Mouse (Mus musculus) left cerebral cortex, postnatal 4 days (tissue): ENCODE measurements at regions not wholly inside any gene's neighbourhood (a gene's known extent, or its start where the extent isn't known, plus 50 kb on each side); places are given as distances from the start of the nearest gene placed in this dataset.

Experiments used
- DNase-seq: peaks from one replicate; pipeline ENCODE4 v3.0.0-alpha.2; 2022
- intact Hi-C: fragments of 180-260 bp; cut with DNase I; formaldehyde crosslinking; loops from one replicate; pipeline ENCODE4 v1.15.1; 2025

- DNase-seq: peak; percentile 17
- intact Hi-C loops: no loop called here
Observed at GRCm38 (mm10) chr8:25463532-25463931, 639.4 kb upstream of the Adam5 start.

DNA sequence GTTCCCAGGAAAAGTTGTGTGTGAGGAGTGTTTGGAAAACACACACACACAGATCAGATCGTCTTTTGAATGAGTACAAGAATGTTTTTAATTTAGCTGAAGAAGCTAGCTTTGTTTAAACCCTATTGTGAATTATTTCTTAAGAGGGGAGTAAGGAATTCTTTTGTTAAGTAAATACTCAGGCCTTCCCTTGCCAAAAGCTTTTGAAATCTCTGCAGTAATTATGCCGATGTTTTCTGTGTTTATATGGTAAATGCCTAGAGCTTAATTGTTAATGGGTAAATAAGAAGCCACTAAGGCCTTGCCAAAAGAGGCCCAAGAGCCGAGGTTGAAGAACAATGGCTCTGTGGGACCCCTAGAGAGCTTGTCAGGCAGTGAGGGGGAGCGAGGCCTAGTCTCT lies 638.3 kb upstream of the Adam5 start:
- no peak for DNase-seq
- intact Hi-C loops: no loop called here

DNA sequence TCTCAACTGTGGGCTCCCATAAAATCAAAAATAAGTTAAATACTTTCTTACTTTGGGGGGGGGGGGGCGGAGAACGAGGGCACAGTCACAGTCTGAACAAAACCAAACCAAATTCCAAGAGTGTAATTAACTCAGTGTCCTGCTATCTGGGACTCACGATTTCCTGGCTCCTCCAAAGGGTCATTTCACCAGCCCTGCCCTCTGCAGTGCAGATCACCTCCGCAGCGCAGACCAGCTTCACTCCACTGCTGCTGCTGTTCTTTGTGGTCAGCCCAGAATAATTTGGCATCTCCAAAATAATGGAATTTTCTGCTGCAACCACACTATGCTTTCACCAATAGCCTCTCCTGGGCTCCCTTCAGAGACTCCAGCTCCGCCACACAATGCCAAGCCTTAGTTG lies 631.5 kb upstream of the Adam5 start:
- DNase-seq: no peak
- intact Hi-C loops: no loop called here

- intact Hi-C loops: no loop called here
- no peak for DNase-seq
Observed at GRCm38 (mm10) chr8:25454972-25455371, 630.8 kb upstream of the Adam5 start.

DNA sequence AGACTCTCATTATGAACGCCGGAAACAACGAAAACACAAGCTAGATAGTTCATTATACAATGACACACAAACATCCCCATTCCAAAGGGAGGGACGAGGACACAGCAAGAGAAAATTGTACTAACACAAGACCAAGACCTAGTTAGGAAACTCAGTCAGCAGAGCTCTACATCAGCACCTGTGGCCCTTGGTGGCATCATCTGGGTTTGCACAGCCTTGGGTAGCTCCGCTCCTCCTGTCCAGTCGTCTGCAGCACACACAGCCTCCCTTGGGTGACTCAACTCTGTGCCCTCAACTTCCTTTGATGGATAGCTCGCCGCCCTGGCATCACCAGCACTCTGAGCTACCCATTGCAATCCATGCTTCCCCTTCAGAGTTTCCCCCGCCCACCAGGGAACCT lies 629.7 kb upstream of the Adam5 start:
- DNase-seq: no peak
- intact Hi-C loops: no loop called here

- DNase-seq: no peak
Observed at GRCm38 (mm10) chr8:25450544-25450943, 626.4 kb upstream of the Adam5 start.

GRCm38 (mm10) chr8:25449590-25449989 lies 625.4 kb upstream of the Adam5 start:
- intact Hi-C loops: no loop called here
- DNase-seq: no peak

More at GRCm38 (mm10) chr8:25450544-25450943, 626.4 kb upstream of the Adam5 start:
- intact Hi-C loops: no loop called here

DNA sequence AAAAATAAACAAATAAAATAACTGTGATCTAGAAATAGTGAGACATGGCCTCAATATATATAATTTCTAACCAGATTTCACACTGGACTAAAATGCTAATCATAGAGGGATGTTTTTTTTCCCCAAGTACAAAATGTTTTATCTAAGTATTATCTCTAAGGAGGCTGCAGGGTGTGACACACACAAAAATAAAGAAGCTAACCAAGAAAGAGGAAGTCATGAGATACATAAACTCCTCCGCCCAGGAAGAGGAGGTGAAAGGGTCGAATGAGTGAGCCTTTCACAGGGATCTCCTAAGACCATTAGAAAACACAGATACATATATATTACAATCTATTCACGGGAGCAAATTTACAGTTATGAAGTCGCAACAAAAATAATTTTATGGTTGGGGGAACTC lies 623.7 kb upstream of the Adam5 start:
- intact Hi-C loops: no loop called here
- DNase-seq: no peak

- intact Hi-C loops: no loop called here
Observed at GRCm38 (mm10) chr8:25445968-25446367, 621.8 kb upstream of the Adam5 start.

DNA sequence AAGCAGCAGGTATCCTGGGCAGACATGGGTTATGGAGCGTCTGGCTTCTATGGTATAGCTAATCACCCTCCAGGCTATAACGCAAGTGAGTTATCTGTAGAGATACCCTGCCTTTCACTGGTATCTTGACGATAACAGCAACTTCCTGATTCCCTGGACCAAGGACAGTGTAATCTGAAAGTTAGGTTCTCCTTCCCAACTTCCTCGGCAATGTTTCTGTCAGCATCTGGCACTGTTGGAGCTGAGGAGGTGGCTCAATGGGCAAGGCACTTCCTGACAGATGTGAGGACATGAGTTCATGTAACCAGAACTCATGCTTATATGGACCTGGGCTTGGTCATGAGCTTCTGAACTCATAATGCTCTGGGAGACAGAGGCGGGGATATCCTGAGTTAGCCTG lies 620.9 kb upstream of the Adam5 start:
- intact Hi-C loops: no loop called here

More at GRCm38 (mm10) chr8:25445968-25446367, 621.8 kb upstream of the Adam5 start:
- no peak for DNase-seq

GRCm38 (mm10) chr8:25443552-25443951 lies 619.4 kb upstream of the Adam5 start:
- DNase-seq: no peak
- intact Hi-C loops: no loop called here

More for the DNA sequence above, 620.9 kb upstream of the Adam5 start:
- DNase-seq: no peak

DNA sequence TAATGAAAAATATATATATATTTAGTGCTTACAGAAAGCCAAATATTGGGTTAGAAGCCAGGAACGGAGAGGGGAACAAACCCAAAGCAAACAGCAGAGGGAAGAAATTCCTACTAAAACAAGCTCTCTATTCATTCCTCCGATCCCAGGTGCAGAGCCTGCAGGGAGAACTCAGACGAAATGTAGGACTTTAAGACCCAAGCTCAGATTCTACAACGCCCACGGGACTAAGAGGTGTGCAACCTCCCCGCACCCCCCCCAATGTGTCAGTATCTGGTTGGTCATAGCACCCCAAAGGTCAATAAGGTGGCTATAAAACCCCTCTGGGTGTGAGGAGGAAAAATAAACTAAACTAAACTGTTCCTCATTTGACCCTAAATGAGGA lies 616.9 kb upstream of the Adam5 start:
- intact Hi-C loops: no loop called here
- no peak for DNase-seq

DNA sequence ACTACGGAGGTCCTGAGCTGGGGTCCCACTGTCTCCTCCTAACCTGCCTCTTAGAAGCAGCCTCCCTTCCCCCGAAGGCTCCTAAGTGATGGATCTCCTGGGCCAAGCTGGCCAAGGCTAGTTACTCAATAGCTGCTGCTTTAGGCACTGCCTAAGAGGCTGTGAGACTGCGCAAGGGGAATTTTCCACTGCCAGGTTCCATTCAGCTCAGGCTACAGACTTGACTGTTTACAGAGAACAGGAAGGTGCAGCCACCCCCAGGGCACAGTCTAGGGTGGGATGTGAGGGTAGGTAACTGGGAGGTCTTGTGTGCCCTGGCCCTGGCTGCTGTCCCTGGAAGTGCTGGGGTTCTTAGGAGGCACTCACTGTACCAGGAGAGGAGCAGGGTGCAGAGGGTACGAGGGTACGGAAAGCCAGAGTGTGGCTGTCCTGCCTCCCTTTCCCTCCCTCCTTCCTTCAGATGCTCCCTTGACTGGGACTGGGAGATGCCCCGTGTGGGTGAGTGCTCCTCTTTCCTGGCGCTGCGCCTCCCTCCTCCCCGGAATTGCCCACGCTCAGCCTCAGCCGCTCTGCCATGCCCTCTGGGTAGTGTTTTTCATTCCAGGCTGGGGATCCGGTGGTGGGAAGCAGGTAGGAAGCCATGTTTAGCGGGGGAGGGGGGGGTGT lies 616.4 kb upstream of the Adam5 start:
- intact Hi-C loops: no loop called here
- DNase-seq: peak; percentile 27

GRCm38 (mm10) chr8:25439971-25440370 lies 615.8 kb upstream of the Adam5 start:
- DNase-seq: no peak
- intact Hi-C loops: no loop called here

DNA sequence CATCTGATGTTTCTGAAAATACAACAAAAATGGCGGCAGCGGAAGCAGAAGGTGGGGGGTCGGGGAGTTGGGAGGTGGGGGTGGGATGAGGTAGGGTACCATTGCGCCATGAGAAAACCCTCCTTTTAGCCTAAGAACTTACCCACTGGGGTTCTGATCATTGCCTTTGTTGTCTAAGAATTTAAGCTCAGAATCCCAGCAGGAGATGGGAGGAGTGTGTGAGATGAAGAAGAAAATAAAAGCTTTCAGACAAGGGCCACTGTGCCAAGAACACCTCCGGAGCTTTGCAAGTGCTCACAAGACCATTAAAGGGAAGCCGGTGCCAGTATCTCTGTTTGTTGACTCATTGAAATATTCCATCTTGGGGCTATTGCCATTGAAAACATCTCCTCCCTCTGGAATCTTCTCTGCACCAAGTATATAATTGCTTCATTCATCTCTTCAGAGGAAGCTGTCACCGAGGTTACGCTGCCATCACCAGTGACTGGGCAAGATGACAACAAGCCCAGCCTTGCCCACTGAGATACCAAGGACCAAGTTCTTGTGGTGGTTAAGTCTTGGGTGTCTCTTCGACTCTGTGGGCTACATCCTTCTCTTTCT lies 614.0 kb upstream of the Adam5 start:
- intact Hi-C loops: no loop called here
- DNase-seq: no peak

DNA sequence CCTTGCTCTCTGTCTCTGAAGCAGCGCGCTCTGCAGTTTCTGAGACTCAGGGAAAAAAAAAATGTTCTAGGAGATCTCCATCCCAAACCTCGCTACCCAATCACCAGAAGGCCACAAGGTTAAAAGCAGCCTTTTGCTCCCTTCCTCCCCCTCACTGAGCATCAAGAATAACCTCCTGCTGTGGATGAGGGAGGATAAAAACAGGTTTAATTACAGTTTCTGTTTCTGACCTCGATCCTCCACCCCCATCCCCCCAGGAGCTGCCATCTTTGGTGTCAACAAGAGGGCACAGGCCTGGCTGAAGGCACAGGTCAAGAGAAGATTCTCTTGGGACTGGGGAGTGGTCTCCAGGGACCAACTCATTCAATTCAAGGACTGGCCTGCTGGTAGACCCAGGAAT lies 613.0 kb upstream of the Adam5 start:
- DNase-seq: no peak
- intact Hi-C loops: no loop called here

DNA sequence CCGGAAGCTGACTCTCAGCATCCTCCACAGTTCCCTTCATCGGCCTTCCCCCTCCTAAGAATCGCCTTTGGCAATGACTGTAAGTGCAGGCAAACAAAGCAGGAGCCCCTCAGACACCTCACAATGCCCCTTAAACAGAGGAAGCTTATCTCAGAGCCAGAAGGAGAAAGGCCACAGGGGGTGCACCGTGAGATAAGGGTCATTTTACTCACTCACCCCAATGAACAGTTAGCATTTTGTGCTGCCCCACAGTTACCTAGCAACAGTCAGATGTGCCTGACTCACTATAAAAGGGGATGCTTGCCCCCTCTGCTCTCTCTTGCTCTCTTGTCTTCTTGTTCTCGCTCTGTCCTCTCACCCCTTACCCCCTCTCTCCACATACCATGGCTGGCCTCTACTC lies 606.4 kb upstream of the Adam5 start:
- intact Hi-C loops: no loop called here
- DNase-seq: no peak

DNA sequence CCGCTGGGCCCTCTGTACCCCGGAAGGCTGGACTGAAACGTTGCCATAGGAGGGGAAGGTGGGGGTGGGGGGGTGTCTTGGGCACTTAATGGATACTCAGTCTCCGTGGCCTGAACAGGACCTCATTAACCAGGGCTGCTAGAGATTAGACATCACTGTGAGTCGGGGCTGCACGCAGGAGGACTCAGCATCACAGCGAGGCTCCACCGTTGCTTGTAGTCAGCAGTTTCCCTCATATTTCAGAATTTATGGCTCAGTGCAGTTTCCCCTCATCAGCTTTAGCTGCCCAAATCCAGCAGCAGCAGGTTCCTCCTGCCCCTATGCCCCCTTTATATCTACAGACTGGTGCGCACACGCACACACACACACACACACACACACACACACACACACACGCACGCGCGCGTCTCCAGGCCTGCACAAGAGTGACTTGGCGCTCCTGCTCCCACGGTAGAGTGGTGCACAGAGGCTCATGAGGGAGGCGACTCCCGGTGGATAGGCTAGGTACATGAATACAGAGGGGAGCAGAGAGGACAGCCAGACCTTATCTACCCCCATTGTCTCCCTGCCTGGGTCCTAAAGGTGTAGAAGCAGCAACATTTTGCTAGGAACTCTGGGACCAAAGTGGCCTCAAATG lies 605.8 kb upstream of the Adam5 start:
- intact Hi-C loops: no loop called here
- DNase-seq: no peak

DNA sequence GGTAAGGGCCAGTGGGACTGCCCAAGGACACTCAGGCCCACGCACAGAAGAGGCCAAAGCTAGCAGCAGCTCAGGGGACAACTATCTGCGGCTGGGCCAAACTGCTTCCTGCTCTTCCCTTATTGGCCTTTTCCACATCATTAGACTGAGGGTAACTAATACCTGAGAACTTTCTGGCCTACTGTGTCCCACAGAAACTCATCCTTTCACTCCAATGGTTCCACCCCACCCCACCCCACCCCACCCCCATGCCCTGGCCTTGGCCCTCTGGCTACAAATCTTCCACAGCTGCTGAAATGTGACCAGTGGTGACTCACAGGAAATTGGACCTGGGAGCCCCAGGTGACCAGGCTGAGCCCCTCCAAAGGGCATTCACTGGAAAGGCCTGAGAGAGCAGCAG lies 604.6 kb upstream of the Adam5 start:
- intact Hi-C loops: no loop called here
- no peak for DNase-seq

DNA sequence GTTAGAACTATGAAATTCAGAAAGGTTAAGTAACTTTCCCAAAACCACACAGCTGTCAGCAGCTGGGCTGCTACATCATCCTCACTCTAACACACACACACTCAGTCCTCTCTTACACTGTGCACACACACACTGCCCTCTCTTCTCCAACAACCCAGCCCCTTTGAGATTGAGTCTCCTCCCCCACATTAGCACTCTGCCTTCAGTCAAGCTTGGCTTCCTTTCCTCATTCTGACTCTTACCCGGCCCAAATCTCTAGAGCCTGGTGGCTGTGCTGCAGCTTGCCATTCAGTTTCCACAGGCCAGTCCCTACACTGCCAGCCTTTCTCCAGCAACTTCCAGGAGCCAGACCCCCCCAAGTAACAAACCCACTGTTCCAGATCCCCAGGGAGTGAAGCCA lies 602.0 kb upstream of the Adam5 start:
- intact Hi-C loops: no loop called here
- DNase-seq: no peak

DNA sequence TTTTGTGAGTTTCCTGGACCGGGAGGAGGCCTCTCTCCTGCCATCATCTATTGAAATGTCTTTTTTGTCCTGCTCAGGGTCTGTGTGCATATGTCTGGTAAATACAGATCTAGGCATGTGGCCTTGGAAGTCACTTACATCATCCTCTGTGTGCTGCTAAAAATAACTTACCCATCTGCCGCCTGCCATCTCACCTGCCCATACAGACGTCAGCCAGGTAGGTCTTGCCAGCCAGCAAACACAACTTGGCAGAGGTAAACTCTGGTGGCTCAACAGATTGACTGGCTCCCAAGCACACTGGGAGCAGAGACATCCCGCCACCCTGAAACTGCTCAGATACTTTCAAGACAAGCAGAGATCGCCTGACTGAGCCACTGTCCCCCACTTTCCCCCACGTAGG lies 597.3 kb upstream of the Adam5 start:
- DNase-seq: no peak
- intact Hi-C loops: no loop called here

DNA sequence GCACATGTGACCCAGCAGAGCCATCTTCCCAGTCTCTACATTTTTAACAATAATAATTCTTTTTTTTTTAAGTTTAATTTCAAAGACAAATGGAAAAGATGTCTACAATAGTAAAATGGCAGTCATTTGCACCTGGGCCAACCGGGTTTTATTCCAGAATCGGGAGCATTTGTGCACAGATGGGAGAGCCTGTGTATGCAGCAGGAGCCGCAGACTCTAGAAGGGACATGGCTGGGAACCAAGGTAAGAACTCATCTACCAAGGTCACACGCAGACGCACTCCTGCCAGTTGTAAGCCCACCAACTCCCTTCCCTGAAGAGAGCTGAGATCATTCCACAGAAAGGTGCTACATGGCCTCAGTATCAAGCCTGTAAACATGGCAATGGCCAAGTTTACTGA lies 586.4 kb upstream of the Adam5 start:
- intact Hi-C loops: no loop called here
- no peak for DNase-seq
